Mouse (Mus musculus): ENCODE measurements around the gene Dgki. TPM values are rescaled to one million over a fixed set of nuclear protein-coding genes. Genes with fewer than 3 reads are reported as not detected.

The Dgki gene
- polyA plus RNA-seq, 1 experiment from 2014 or later, result 0.14 TPM

DNA sequence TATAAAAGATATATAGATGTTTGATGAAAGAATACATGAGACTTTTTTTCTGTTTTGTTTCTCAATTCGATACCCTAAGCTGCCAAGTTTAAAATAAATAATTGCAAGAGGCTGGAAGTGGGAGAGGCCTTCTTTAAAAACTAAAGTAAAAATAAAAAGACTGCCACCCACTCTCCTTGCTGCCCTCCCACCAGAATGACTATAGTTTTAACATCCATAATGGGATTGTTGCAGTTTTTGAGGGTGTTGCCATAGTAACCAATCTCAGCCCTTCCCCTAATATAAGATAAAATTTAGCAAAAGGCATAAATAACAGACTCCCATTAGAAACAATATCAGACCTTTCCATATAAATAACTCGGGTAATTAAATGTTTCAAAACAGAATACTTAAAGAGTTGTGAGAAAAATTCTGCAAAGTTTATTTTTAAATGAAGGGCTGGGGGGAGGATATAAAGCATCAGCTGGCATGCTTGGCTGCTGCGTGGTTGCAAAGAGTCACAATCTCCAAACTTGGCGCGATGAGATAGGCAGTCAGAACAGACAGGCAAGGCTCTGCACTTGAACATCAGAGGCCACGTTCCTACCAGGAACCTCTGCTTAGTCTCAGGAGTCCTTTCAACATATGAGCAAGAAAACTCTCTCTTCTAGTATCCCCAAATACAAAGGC is 57.8 kb downstream of the Dgki start:
- DNase-seq (ENCODE audit: low spot score), result no peak

DNA sequence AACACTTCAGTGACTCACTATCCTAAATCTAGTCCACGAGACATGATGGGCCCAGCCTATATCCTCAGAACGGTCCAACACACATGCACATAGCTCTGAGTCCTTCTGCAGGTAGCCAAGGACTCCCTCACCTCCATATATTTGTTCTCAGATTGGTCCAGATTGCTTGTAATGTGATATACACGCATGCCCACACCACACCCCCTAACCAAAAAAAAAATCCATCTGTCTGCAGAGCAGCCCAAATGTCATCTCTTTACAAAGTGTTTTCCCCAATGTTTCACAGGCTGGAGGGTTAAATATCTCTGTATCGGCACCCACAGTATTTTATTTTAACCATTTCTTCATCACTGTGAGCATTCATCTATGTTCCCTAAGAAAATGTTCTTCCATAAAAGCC is 58.5 kb downstream of the Dgki start:
- no peak for DNase-seq (ENCODE audit: low spot score)

DNA sequence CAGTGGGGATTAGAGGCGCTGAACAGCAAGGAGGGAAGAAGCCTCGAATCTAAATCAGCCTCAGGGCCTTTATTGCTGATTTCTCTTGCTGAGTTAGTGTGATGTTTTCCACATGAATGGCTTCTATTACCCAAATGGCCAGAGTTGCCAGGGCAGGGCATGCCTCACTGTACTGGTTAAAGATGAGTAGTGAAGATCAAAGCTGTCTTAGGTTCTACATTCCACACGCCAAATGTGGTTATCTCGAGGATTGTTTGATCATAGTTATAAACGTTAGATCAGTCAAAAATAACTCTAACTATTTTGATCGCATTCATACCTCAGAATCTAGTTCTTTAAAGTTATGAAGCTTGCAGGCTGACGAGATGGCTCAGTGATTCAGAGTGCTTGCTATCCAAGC is 59.8 kb downstream of the Dgki start:
- no peak for DNase-seq (ENCODE audit: low spot score)

DNA sequence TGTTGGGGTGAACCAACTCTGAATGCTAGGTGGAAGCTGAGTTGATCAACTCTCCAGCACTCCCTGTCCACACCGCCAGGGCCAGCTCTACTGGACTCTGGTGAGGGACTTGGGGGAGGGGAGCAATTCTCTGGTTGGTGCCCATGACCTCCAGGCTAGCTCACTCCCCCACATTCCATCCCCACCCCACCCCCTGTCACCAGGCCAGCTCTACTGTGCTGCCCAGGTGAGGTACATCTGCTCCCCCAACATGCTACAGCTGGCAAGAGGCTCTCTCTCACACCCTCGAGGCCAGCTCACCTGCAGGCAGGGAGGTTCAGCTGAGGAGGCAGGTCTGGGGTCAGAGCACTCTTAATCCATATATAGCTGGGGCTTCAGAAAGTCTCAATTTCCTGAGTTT is 63.1 kb downstream of the Dgki start:
- no peak for DNase-seq (ENCODE audit: low spot score)

DNA sequence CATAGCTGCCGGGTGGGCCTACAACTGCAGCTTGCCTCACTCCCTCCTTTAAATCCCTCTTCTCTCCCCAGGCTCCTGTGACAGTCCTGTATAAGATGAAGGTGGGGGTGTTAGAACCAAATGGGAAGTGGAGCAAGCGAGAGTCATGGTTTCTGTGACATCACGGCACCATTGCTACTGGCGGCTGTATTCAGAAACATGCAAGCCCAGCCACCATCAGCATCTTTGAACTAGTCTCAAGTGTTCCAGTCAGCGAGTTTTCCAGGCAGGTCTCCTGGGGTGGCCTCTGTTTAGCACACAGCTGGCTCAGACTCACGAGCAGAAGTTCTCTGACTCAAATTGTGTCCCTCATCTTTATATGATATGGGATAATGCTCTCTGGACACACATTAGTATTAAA is 68.8 kb downstream of the Dgki start:
- DNase-seq (ENCODE audit: low spot score), result no peak

DNA sequence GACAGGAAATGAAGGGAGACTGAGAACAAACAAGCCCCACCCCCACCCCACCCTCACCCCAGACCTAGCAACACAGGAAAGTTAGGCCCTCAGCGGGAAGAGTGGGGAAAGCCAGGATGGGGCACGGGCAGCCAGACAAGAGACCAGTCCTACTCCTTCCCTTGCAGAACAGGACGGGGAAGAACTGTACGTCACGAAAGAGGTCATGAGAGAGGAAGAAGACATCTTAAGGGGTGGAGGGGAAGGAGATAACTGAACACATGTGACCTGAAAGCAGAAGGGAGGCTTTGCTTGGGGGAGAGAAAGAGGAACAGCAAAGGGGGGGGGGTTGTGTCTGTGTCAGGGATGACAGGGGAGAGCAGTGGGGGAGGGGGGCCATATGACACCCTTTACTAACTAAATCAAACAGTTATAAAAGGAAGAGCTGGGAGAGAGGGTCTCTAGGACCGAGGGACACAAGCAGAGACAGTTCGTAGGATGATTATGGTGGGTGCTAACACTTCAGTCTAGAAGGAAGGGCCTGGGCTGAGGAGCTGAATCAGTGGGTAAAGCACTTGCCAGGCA is 77.0 kb downstream of the Dgki start:
- peak; percentile 2 for DNase-seq (ENCODE audit: low spot score)

DNA sequence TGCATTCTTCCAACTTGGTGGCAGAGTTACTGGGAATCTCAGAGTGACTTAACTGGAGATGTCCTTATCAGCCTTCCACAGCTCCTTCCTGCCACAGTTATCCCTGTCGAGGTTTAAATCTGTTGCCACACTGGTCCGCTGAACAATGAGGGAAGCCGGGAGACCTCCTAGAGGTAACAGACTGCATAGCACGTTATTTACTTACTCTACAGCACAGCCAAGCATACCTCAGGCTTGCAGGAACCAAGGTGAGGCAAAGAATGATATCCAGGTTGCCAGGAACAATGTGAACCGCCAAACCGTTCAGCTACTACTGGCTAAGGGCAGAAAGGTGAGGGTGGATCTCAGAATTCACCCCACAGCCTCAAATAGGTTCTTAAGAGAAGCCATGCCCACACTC is 78.0 kb downstream of the Dgki start:
- no peak for DNase-seq (ENCODE audit: low spot score)

DNA sequence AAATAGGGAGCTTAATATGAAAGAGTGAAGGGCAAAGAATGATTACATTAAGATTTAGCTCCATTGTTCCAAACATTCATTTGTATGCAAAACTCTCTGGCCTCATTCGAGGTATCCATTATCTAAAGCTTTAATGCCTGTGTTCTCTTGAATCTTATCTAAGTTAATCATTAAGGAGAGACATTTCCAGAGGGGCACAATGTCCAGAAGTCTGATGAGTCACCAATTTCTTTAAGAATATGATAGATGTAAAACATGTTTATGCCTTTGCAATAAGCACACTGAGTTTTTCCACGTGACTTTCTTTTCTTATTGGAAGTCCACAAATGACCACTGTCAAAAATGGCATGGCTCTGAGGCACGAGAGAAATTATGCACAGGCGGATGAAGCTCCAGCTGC is 80.9 kb downstream of the Dgki start:
- DNase-seq (ENCODE audit: low spot score), result no peak

DNA sequence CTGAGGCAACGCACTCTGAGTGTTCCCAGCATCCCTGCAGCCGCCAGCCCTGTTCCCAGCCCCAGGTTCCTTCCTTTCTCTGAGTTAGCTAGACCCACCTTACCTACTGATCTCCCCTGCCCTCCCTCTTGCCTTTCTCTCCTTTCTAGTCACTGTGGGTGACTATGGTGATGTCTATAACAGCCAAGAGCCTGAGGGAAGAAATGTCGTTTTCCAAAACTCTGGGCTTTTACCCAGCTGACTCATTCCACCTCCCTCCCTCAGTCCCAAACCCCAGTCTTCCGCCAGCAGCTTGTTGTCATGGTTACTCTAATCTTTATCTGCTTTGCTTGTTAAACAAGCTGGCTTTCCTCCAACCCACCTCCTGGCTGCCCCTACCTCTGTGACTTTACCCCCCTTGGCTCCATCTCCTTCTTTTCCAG is 83.6 kb downstream of the Dgki start:
- DNase-seq (ENCODE audit: low spot score), result no peak

DNA sequence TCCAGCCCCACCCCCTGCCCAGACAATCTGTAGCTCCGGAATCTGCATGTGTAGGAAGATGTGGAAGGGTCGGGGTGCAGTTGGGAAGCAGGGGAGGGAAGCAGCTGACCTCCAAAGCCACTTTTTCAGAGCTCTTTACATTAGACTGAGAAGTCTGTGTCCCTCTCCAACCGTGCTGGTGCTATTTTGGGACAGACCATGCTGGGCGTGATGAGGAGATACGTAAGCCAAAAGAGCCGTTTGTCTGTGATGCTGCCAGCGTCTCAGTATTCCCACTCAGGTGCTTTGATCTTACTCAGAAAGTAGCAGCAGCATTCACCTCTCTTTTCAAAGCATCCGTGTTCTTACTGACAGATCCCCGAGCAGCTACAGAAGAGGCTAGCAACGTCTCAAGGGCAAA is 84.3 kb downstream of the Dgki start:
- no peak for DNase-seq (ENCODE audit: low spot score)

DNA sequence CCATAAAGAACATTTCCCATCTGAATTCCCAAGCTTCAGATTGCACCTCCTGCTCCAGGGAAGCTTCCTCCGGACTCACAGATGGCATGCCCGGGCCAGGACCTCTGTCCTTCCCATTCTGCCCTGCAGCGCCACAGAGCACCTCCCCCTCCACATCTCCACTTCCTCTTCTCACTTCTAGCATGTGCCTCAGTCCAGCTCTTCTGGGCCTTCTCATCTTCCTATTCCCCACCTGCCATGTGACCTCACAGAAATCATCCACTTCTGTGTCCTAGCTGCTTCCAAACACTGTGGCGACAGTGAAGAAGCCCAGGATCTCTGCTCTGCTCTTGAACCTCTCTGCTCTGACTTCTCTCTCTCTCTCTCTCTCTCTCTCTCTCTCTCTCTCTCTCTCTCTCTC is 87.1 kb downstream of the Dgki start:
- no peak for DNase-seq (ENCODE audit: low spot score)

DNA sequence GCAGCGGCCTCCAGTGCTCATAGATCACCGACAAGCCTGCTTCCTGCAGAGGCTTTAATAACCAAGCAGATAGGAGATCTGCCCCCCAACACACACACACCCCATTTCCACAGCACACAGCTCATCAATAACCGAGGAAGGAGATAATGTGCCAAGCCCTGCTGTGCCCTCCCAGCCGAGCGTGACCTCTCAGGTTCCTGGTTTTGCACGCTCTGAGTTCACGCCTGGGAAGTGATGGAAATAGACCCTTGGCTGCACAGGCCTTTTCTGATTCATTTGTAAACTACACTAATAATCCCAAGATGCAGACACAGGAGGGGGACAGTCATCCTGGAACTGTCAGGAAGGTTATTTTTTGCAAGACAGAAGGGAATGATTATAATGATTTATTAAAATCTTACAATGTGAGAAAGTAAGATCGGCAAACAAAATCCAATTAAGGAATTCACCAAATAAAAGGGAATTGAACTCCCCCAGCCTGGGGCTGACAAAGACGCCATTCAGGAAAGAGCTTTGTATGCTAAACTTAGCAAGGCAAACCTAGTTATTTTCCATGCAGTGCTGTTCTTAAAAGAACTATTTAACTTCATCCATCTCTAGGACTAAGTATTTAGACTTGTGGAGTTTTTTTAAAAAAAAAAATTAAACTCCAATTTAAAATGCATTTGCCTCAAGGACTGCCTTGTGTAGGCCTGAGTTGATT is 88.3 kb downstream of the Dgki start:
- no peak for DNase-seq (ENCODE audit: low spot score)

DNA sequence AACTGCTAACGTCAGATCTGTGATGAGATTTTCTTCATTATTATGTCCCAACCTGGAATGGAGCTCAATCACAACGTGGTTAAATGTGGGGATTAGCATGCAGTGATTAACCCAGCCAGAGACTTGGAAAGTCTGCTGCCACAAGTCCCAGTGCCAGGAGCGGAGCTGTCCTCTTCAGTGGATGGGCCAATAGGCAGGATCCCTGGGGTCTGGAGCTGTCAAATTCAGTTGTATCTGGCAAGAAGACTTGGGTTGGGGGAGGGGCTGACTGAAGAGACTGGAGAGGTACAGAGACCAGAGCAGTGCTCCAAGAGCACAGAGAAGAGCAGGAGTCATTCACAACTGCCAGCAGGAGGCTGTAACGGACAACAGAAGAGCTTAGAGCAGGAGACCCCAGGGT is 97.1 kb downstream of the Dgki start:
- no peak for DNase-seq (ENCODE audit: low spot score)

DNA sequence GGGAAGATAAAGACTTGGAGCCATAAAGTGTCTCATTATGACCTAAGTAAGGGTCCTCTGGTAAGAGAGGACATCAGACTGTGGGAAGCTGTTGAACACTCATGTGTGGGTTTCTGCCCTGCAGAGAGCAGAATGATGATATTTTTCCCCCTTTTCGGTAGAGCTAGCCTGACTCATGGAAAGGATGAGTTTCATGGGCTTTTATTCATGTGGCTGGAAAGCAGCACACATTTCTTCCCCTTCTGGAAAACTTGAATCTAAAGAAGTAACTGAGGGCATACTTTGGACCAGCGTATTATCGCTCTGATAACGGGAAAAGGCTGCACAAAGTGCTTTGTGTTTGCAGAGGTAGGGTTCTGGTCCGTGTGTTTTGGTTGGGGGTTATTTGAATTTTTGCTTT is 99.1 kb downstream of the Dgki start:
- no peak for DNase-seq (ENCODE audit: low spot score)

DNA sequence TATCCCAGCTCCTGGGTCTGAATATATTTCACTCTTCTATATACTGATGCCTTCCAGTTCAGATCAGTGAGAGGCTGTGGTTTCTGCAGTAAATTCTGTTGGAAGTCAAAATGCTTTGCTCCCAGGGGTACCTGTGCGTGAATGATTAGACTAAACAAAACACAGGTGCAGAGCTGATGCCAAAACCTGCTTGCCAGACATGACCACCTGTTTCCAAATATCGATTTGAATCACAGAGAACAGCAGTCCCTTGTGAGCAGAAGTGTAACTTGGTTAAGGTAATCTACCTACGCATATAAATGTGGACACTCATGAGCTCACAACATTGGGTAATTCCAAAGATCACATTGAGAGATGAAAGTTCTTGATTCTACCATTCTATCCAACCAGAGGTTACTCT is 100.5 kb downstream of the Dgki start:
- DNase-seq (ENCODE audit: low spot score), result no peak

DNA sequence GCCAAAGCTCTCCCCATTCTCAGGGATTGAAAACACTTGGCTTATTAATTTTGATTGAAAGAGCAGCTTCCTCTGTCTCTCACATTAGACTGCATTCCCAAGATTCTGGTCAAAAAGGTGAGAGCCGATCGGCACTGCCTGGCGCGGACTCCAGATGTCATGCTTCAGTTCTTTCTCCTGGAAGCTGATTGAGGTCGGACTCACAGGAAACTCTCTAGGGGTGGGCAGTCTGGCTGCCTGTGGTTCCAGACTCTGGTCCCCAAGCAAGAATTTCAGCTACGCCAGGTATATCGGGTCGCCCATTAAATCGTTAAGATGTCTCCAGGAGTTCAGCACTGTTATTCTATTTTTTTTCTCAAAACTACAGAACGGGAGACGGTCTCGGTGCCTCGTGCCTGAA is 102.2 kb downstream of the Dgki start:
- no peak for DNase-seq (ENCODE audit: low spot score)

DNA sequence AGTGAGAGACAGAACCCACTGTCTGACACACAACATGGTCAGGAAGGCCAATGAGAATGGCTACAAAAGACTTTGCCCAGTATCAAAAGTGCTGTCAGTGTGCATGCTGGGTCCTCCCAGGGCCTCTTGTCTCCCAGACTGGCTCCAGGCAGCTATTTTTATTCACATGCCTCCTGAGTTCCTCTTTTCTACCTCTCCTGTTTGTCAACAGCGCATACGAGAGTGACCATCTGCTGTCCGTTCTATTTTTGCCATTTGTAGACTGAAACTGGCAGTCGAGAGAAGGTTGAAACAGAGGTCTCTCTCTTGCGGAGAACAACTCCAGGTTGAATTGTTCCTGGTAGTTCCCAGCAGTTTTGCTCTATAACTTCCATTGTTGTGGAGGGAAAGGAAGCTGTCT is 103.1 kb downstream of the Dgki start:
- no peak for DNase-seq (ENCODE audit: low spot score)

DNA sequence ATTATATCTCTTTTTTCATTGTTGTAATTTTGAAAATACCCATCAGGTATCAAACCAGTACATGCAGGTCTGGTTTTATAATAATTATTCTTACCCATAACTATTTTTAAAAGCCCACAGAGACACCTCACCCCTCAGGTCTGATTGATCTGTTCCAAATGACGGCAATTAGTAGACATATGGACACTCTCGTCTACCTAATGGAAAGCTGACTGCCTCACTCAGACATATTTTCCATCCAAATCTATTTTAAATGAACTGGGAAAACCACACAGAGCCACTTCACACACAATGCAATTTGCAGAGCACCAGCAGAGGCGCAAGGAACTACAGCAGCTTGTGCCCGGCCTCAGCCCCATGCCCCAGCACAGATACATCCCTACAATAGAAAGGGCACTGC is 104.2 kb downstream of the Dgki start:
- no peak for DNase-seq (ENCODE audit: low spot score)

DNA sequence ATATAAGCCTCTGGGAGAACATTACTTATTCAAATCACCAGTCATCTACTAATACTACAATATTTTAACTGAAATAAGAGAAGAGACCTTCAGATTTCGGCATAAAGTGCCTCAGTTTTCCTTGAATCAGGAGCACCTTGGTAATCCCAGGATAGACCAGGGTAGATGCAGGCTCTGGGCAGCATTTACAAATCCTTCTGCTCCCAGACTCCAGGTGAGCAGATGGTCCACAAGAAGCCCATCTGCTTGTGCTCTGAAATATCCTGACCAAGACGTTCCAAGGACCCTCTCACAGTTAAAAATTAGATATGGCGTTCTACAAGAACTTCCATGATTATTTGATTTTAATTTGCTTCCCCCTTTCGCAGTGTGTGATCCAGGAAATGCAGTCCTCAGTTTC is 118.0 kb downstream of the Dgki start:
- DNase-seq (ENCODE audit: low spot score), result no peak

DNA sequence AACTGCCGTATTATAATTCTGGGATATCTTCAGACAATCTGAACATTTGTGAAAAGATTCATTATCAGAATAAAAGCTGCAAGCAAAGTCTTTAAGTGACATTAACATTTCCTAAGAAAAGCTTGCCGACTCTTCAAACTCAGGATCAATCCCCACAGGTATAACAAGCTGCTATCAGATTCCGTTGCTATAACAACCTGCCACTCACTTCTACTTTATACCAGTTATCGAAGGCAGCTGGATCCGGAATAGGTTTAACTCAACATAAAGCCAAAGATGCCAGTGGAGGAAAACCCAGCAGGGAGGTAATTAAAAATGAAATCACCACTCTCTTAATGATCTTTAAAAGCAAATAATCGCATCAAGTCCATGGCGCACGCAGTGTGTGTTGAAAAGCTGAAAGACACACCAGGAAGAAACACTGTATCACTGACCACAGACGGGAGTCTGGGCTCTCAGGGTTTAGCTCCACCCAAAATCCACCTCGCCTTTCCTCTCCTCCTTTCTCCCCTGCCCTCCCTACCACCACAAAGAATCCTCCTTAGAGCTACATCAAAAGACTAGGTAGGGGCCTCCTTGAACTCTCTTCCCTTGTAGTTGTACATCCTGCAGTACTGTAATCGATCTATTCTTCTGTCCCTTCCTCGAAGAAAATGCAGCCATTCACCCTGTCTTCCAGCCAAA is 128.7 kb downstream of the Dgki start:
- DNase-seq (ENCODE audit: low spot score), result no peak

DNA sequence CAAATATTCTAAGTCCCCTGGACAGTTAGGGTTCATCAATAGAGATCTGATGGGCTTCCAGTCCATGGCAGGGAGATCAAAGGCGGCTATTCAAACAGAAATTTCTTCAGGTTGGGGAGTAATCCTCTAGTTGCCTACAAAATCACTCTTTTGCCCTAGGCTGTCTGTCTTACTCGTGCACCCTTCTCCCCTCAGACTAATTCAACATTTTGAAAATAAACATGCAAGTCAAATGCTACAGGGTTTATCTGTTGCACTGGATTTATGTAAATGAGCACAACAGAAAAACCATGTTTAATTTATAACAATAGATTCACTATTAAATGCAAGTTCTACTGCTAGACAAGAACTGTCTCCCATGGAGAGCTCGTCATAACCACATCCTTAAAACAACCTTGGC is 141.1 kb downstream of the Dgki start:
- no peak for DNase-seq (ENCODE audit: low spot score)

DNA sequence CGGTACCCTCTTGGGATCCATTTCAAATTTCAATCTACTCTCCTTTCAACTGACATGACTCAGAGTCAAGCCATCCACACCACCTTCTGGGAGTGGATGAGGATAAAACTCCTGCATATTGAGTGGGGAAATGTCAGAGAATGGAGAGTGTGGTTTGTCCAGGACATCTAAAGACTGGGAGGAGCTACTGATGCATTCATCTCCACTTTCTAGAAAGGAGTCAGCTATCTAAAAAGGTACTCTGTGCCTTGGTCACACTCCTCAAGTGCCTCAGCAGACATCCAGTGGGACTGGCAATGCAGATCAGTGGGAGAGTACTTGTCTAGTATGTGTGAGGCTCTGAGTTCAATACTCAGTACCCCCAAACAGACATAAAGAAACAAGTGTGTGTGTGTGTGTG is 145.9 kb downstream of the Dgki start:
- DNase-seq (ENCODE audit: low spot score), result no peak

DNA sequence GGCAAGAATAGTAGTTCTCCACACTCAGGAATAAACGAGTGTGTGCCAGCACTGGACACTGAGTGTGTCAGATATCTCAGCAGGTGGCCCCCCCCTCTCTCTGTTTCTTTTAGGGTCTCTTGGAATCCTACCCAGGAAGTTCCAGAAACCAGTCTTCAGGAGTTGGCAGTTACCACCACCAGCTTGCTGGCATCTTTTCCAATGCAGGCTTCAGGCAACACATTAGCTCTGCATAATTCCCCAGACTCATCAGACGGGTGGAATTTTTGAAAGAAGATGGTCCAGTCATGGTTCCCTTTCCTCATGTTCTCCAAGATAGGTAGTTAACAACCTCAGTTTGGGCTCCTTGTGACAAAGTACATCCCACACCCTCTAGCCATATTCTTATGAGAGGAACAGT is 149.5 kb downstream of the Dgki start:
- DNase-seq (ENCODE audit: low spot score), result no peak
